Mouse (Mus musculus): ENCODE data around the gene E130311K13Rik. TPM values are rescaled to one million over a fixed set of nuclear protein-coding genes. Genes with fewer than 3 reads are reported as not detected.

The E130311K13Rik gene
- total RNA-seq (2021) = 10 to 100 TPM; 11.8 to 12.5 TPM

DNA sequence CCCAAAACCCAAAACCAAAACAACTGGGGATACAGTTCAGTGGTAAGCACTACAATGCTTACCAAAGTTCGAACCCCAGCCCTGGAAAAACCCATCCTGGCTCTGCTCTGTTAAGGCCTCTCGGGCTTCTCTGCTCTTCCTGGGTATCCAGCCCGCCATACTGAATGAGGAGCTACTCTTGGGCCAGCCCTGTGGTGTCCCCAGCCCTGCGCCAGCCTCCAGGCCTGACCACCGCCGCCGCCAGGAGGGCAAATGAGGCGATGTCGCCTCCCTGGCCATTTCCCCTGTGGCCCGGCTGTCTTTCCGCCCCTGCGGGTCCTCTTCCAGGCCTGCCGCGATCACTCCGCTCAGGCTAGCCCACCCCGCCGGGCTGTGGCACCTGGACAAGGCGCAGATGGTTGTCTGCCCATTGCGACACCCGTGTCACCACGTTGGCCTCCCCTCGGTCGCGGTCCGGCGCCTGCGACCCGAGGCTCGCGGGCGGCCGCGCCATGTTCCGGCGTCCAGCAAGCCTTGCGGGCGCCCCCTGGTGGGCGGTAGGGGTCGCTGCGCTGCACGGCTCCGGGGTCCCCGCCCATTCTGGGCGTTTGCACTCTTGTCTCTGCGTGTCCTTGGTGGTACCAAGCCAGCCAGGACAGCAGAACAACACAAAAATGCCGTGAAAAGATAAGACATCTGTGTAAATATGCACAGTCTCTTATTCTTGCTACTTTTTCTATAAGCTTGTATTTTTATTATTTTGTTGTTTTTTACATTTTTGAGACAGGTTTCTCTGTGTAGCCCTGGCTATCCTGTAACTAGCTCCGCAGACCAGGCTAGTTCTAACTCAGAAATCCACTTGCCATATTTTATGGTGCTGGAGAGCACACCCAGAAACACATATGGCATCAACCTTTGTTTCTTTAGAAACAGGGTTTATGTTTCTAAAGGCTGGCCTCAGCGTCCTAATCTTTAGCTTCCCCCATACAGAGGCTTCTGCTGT lies at the start of gene E130311K13Rik:
E130311K13Rik (minus strand) TSS at position 595 of the 982 bp plus-strand sequence.
- intact Hi-C loops (cut with DNase I) = loop anchor here (2.0 kb wide), 2 partner anchors 30 to 374 kb away; partner anchors contain the start of gene Plch1
- peak; percentile 89 to 92 for DNase-seq (ENCODE audit: low spot score in 2 of 2)

- intact Hi-C loops (cut with DNase I) = no loop called here
- DNase-seq (ENCODE audit: low spot score in 2 of 2) = no peak
Measured at GRCm38 (mm10) chr3:63977895-63978294, 48.6 kb upstream of the E130311K13Rik start.

- intact Hi-C loops (cut with DNase I) = loop anchor here (1.0 kb wide), 1 partner anchor 12 kb away; the partner anchor contains the start of gene Slc33a1
- peak; percentile 89 to 94 for DNase-seq (ENCODE audit: low spot score in 2 of 2)
Measured at GRCm38 (mm10) chr3:63975955-63976908, 47.0 kb upstream of the E130311K13Rik start, which contains the start of gene Gmps. TSS of gene Gmps (plus strand) at chr3:63976106.

- intact Hi-C loops (cut with DNase I) = no loop called here
- no peak for DNase-seq (ENCODE audit: low spot score in 2 of 2)
Measured at GRCm38 (mm10) chr3:63965929-63966328, 36.7 kb upstream of the E130311K13Rik start.

- intact Hi-C loops (cut with DNase I) = loop anchor here (1.0 kb wide), 1 partner anchor 11 kb away; the partner anchor contains the start of gene Gmps
- DNase-seq (ENCODE audit: low spot score in 2 of 2) = no peak
Measured at GRCm38 (mm10) chr3:63964922-63965249, 35.6 kb upstream of the E130311K13Rik start.

- intact Hi-C loops (cut with DNase I) = loop anchor here (1.0 kb wide), 1 partner anchor 12 kb away; the partner anchor contains the start of gene Gmps
- DNase-seq (ENCODE audit: low spot score in 2 of 2) = peak; percentile 99 to 100
Measured at GRCm38 (mm10) chr3:63964100-63964921, 35.0 kb upstream of the E130311K13Rik start, which contains the start of gene Slc33a1. TSS of gene Slc33a1 (minus strand) at chr3:63964768.

DNA sequence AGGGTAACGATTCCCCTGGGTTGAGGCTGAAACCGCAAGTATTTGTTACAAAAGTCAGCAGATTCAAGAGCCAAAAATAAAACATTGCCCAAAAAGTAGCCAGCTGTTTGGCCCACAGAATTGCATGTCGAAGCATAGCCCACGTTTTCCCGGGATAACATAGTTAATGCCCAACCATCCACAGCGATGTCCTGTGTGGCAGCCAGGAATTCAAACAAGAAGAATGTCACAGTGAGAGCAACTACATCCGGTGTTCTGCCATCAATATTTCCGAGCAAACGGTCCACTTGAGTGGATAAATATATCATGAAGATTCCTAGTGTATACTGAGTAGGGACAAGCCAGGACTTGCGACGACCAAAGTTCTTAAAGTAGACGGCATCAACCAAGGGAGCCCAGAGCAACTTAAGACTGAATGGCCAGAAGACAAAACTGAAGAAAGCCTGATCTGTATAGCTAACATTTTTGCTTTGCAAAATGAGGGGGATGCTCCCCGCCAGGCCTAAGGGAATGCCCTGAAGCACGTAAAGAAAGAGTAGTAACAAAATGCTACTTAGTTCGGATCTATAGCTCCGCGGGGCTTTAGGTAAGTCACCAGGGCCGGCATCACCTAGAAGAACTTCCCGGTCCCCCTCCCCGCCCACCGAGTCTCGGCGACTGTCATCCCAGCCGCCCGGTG lies 34.3 kb upstream of the E130311K13Rik start:
- intact Hi-C loops (cut with DNase I) = loop anchor here (1.0 kb wide), 1 partner anchor 13 kb away; the partner anchor contains the start of gene Gmps
- peak; percentile 5 to 19 for DNase-seq (ENCODE audit: low spot score in 2 of 2)

- intact Hi-C loops (cut with DNase I) = no loop called here
- DNase-seq (ENCODE audit: low spot score in 2 of 2) = no peak
Measured at GRCm38 (mm10) chr3:63949837-63950236, 20.6 kb upstream of the E130311K13Rik start.

- intact Hi-C loops (cut with DNase I) = no loop called here
- DNase-seq (ENCODE audit: low spot score in 2 of 2) = peak; percentile 45 to 84
Measured at GRCm38 (mm10) chr3:63941204-63941850, 12.1 kb upstream of the E130311K13Rik start.

- DNase-seq (ENCODE audit: low spot score in 2 of 2) = no peak
- intact Hi-C loops (cut with DNase I) = no loop called here
Measured at GRCm38 (mm10) chr3:63938928-63939327, 9.7 kb upstream of the E130311K13Rik start.

- no peak for DNase-seq (ENCODE audit: low spot score in 2 of 2)
Measured at GRCm38 (mm10) chr3:63919634-63920033, 9.6 kb downstream of the E130311K13Rik start.

GRCm38 (mm10) chr3:63910301-63910700 lies 19.0 kb downstream of the E130311K13Rik start:
- no peak for DNase-seq (ENCODE audit: low spot score in 2 of 2)
- intact Hi-C loops (cut with DNase I) = no loop called here

More at GRCm38 (mm10) chr3:63919634-63920033, 9.6 kb downstream of the E130311K13Rik start:
- intact Hi-C loops (cut with DNase I) = no loop called here

DNA sequence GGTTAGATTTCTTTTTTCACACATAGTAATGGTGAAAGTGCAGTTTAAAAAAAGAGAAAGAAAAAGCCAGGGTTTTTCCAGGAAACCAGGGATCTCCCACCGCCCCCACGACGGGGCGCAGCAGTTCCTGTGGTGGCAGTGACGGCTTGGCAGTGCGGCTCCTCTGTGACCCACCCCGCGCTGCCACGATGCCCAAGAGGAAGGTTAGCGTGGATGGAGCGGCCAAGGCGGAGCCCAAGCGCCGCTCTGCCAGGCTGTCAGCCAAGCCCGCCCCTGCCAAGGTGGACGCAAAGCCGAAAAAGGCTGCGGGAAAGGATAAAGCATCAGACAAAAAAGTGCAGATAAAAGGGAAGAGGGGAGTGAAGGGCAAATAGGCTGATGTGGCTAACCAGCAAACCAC lies 24.0 kb downstream of the E130311K13Rik start:
- no peak for DNase-seq (ENCODE audit: low spot score in 2 of 2)
- intact Hi-C loops (cut with DNase I) = no loop called here

DNA sequence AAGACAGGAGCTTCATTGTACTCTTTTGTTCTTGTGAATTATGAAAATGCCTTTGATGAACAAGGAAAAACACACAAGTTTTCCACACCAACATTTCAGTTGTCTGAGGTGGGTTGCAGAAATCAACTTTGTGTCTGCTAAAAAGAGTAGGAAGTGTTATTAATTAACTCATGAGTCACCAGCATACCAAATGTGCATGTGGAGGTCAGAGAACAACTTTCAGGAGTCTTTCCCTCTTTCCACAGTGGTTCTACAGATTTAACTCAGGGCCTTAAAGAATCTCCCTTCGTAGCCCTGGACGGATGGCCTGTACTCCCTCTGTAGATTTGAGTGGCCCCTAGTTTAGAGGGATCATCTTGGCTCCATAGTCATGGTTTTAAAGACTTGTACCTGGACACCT lies 25.1 kb downstream of the E130311K13Rik start:
- no peak for DNase-seq (ENCODE audit: low spot score in 2 of 2)
- intact Hi-C loops (cut with DNase I) = no loop called here

GRCm38 (mm10) chr3:63900021-63900571 lies 29.2 kb downstream of the E130311K13Rik start:
- intact Hi-C loops (cut with DNase I) = no loop called here
- DNase-seq (ENCODE audit: low spot score in 2 of 2) = peak in 1 of 2 experiments; percentile 15

DNA sequence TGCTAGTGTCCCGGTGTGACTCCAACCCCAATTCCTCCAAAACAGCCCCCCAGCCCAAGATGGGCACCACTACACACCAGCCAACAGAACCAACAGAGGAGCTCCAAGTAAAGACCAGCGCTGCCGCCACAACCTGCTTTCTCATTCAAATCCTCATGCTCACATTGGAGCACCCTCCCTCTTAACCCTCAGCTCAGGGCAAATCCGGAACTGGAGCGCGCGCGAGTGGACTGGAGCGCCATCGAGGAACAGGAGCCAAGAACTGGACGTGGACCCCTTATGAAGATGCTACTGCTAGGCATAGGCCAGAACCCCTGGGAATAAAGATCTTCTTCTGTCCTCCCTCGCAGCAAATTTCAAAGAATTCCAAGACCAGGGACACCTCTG lies 30.0 kb downstream of the E130311K13Rik start, which contains the start of gene Plch1:
Plch1 (minus strand) TSS at position 164 of the 387 bp plus-strand sequence.
- peak; percentile 20 to 27 for DNase-seq (ENCODE audit: low spot score in 2 of 2)
- intact Hi-C loops (cut with DNase I) = loop anchor here (2.0 to 10.0 kb wide), 2 partner anchors 29 to 495 kb away; partner anchors contain the start of gene E130311K13Rik
